Mouse (Mus musculus): ENCODE data around the gene Fam78b. TPM values are rescaled to one million over a fixed set of nuclear protein-coding genes. Genes with fewer than 3 reads are reported as not detected.
A peak's percentile ranks its signal among the peaks of the same experiment; 100 is the strongest.

Gene Fam78b
- polyA plus RNA-seq, 1 experiment from 2014 or later, result 9.0 TPM

DNA sequence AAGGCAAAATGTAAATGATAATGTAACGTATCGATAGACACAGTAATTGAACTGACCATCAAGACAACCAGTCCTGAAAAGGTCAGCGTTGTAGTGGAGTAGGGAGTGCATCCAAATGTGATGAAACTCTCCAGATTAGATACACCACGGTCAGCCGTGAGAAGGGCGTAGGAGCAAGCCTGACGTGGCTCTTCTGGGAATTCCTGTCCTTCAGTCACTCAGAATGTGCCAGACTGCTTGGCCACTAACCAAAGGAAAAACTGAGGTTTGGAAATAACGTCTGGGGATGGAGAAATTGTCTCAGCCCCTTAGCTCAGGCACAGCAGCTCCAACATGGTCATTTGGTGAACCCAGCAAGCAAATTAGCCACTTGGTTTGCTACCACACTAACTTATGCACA, 74.5 kb downstream of the Fam78b start:
- ATAC-seq (ENCODE audit: low FRiP score), result no peak
- H3K36me3 ChIP-seq, result peaks cover 7% of the 10 kb centered on the region
- no peak overlapping the region for H3K27ac ChIP-seq
- no peak overlapping the region for H3K4me2 ChIP-seq
- H3K9me3 ChIP-seq, result no peaks in the 10 kb centered on the region
- H3K4me1 ChIP-seq (replicated peaks), result peaks cover 7% of the 10 kb centered on the region; the same call in 1 of the 2 replicates
- H3K9ac ChIP-seq, result no peak overlapping the region
- no peaks in the 10 kb centered on the region for H3K27me3 ChIP-seq
- 77% methylated on average over 8 of the region's 8 CpGs for WGBS
- no peak overlapping the region for H3K4me3 ChIP-seq

DNA sequence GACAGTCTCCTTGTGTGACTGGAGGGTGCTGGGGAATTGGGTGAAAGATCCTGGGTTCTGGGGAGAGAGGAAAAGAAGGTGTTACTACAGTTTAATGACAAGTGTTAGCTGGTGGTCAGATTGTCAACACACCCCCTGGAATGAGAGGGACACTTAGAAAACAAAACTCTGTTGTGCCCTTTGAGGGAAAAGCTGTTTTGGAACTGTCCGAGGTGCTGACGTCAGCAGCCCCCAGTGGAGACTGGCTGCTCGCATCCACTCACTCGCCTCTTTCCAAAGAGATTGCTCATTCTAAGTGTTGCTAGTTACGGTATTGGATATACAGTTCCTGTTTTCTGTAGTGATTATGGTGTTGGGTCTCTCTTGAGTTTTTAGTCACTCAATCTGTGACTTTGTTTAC, 78.3 kb downstream of the Fam78b start:
- H3K36me3 ChIP-seq, result peaks cover 7% of the 10 kb centered on the region
- no peaks in the 10 kb centered on the region for H3K27me3 ChIP-seq
- ATAC-seq (ENCODE audit: low FRiP score), result no peak
- H3K4me1 ChIP-seq (replicated peaks), result peaks cover 24% of the 10 kb centered on the region
- no peak overlapping the region for H3K9ac ChIP-seq
- 44% methylated on average over 5 of the region's 5 CpGs for WGBS
- H3K9me3 ChIP-seq, result no peaks in the 10 kb centered on the region
- H3K4me2 ChIP-seq, result no peak overlapping the region
- H3K27ac ChIP-seq, result no peak overlapping the region; the same call in 1 of the 2 replicates
- H3K4me3 ChIP-seq, result no peak overlapping the region

GRCm38 (mm10) chr1:167081946-167082345, 80.7 kb downstream of the Fam78b start:
- no peak overlapping the region for H3K9ac ChIP-seq
- WGBS, result 41% methylated on average over 3 of the region's 3 CpGs
- H3K27ac ChIP-seq, result peak overlapping the region; percentile 85
- peaks cover 7% of the 10 kb centered on the region for H3K36me3 ChIP-seq
- no peaks in the 10 kb centered on the region for H3K27me3 ChIP-seq
- peaks cover 37% of the 10 kb centered on the region for H3K4me1 ChIP-seq (replicated peaks)
- no peak for ATAC-seq (ENCODE audit: low FRiP score)
- no peak overlapping the region for H3K4me2 ChIP-seq
- H3K4me3 ChIP-seq, result no peak overlapping the region
- H3K9me3 ChIP-seq, result no peaks in the 10 kb centered on the region

- Histone ChIP-seq H3K36me3 (peaks cover 7% of the 10 kb centered on the region), H3K4me1 (replicated peaks) (peaks cover 37% of the 10 kb centered on the region), H3K9ac (no peak overlapping the region), H3K4me2 (no peak overlapping the region), H3K27ac (peak overlapping the region; percentile 85), H3K4me3 (no peak overlapping the region), H3K27me3 (no peaks in the 10 kb centered on the region), H3K9me3 (no peaks in the 10 kb centered on the region)
- 4% methylated on average over 4 of the region's 4 CpGs for WGBS
- peak; percentile 72 for ATAC-seq (ENCODE audit: low FRiP score)
Observed at GRCm38 (mm10) chr1:167082506-167083100, 81.4 kb downstream of the Fam78b start.

- Histone ChIP-seq H3K27ac (peak overlapping the region; percentile 85), H3K4me3 (no peak overlapping the region), H3K9ac (no peak overlapping the region), H3K36me3 (peaks cover 11% of the 10 kb centered on the region), H3K27me3 (no peaks in the 10 kb centered on the region), H3K9me3 (no peaks in the 10 kb centered on the region), H3K4me2 (no peak overlapping the region), H3K4me1 (replicated peaks) (peaks cover 37% of the 10 kb centered on the region)
- 33% methylated on average over 2 of the region's 2 CpGs for WGBS
- ATAC-seq (ENCODE audit: low FRiP score), result no peak
Observed at GRCm38 (mm10) chr1:167083181-167083580, 82.0 kb downstream of the Fam78b start.

DNA sequence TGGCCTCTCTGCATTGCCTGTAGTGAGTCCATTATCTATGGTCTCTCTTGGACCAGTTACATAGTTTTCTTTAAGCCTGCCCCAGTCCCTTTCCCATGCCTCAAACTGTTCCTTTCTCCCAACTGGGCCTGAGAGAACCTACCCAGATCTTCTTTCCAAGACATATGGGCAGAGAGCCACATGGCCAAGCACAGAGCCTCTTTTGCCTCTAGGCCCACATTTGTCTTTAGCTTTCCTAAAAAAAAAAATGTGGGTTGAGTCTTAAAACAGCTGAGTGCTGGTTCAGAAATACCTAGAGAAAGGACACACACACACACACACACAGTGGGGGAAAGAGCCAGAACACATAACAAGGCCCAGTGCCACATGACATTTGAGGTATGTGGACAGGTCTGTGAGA, 83.1 kb downstream of the Fam78b start:
- no peak for ATAC-seq (ENCODE audit: low FRiP score)
- Histone ChIP-seq H3K27me3 (no peaks in the 10 kb centered on the region), H3K4me1 (replicated peaks) (peaks cover 37% of the 10 kb centered on the region), H3K4me3 (no peak overlapping the region), H3K9ac (no peak overlapping the region), H3K36me3 (peaks cover 14% of the 10 kb centered on the region), H3K27ac (peak overlapping the region; percentile 69), H3K9me3 (no peaks in the 10 kb centered on the region), H3K4me2 (no peak overlapping the region)

GRCm38 (mm10) chr1:167085461-167085860, 84.2 kb downstream of the Fam78b start:
- Histone ChIP-seq H3K27me3 (no peaks in the 10 kb centered on the region), H3K4me1 (replicated peaks) (peaks cover 37% of the 10 kb centered on the region), H3K9me3 (no peaks in the 10 kb centered on the region), H3K36me3 (peaks cover 16% of the 10 kb centered on the region), H3K4me3 (no peak overlapping the region), H3K27ac (peak overlapping the region; percentile 69), H3K4me2 (no peak overlapping the region), H3K9ac (no peak overlapping the region)
- 46% methylated on average over 4 of the region's 4 CpGs for WGBS
- no peak for ATAC-seq (ENCODE audit: low FRiP score)

DNA sequence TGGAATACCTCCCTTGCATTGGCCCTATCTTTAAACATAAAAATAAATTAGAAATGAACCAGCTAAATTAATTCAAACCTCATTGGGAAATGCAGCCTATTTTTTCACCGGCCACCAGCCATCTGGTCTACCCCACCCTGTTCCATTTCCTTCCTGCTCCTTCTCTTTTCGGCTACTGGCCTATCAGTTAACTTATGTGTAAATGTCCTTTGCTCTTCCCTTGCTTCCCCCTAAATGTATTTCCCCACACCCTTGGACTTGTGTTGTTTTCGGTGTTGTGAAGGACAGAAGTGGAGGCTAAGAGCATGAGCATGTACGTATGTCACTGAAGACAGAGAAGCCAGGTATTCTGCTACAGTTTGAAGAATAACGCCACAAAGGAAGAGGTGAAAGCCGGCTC, 89.2 kb downstream of the Fam78b start:
- H3K36me3 ChIP-seq, result peaks cover 16% of the 10 kb centered on the region
- no peak overlapping the region for H3K9ac ChIP-seq
- no peak overlapping the region for H3K4me2 ChIP-seq
- ATAC-seq (ENCODE audit: low FRiP score), result no peak
- H3K27me3 ChIP-seq, result no peaks in the 10 kb centered on the region
- 98% methylated on average over 6 of the region's 6 CpGs for WGBS
- H3K4me1 ChIP-seq (replicated peaks), result peaks cover 3% of the 10 kb centered on the region
- no peak overlapping the region for H3K4me3 ChIP-seq
- no peaks in the 10 kb centered on the region for H3K9me3 ChIP-seq
- no peak overlapping the region for H3K27ac ChIP-seq

DNA sequence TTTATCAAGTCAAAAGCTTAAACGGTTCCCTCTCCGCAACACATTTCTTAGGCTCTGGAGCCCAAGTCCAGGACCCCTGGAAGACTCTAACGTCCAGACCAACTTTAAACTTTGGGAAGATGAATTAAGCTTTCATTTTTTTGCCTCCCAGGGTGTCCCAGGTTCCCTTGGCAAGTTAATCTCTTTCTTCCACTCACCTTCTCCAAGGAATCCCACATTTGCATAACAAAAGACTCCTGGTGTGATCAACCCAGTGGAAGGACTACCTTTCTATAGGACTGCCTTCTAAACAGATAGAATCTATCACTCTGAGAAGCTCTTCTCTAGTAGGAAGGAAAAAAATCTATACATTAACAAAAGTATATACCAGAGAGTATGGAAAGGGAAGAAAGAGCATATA, 92.3 kb downstream of the Fam78b start:
- no peak for ATAC-seq (ENCODE audit: low FRiP score)
- WGBS, result 54% methylated on average over 3 of the region's 3 CpGs

GRCm38 (mm10) chr1:167094589-167095148, 93.5 kb downstream of the Fam78b start:
- Histone ChIP-seq H3K36me3 (no peaks in the 10 kb centered on the region), H3K4me3 (no peak overlapping the region), H3K4me1 (replicated peaks) (no peaks in the 10 kb centered on the region), H3K27ac (no peak overlapping the region), H3K9ac (no peak overlapping the region), H3K4me2 (no peak overlapping the region), H3K9me3 (no peaks in the 10 kb centered on the region), H3K27me3 (no peaks in the 10 kb centered on the region)
- ATAC-seq (ENCODE audit: low FRiP score), result no peak
- WGBS, result 82% methylated on average over 10 of the region's 10 CpGs

More for the DNA sequence above, 92.3 kb downstream of the Fam78b start:
- Histone ChIP-seq H3K27ac (no peak overlapping the region), H3K4me3 (no peak overlapping the region), H3K9me3 (no peaks in the 10 kb centered on the region), H3K27me3 (no peaks in the 10 kb centered on the region), H3K4me2 (no peak overlapping the region), H3K9ac (no peak overlapping the region), H3K4me1 (replicated peaks) (no peaks in the 10 kb centered on the region), H3K36me3 (peaks cover 9% of the 10 kb centered on the region; the same call in 1 of the 2 replicates)

DNA sequence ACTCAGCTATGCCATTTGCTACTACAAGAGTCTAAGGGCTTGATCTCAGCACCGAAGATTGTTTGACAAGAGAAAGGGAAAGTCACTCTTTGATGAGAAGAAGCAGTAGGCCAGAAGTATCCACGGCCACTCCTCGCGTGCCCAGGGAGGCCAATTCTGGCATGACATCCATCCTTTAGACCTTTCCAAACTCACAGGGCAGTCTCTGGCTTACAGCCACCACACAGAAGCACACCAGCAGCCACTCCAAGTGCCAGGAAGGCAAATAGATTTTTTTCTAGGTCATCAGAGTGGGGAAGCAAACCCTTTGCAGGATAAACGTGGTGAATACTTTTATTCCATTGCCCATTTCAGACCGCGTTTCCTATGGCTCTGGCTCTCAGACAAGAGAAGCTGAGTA, 97.5 kb downstream of the Fam78b start:
- no peak overlapping the region for H3K4me3 ChIP-seq
- no peaks in the 10 kb centered on the region for H3K36me3 ChIP-seq
- ATAC-seq (ENCODE audit: low FRiP score), result no peak
- H3K9me3 ChIP-seq, result no peaks in the 10 kb centered on the region
- H3K4me2 ChIP-seq, result no peak overlapping the region
- H3K27me3 ChIP-seq, result no peaks in the 10 kb centered on the region
- no peaks in the 10 kb centered on the region for H3K4me1 ChIP-seq (replicated peaks)
- 85% methylated on average over 7 of the region's 7 CpGs for WGBS
- H3K9ac ChIP-seq, result no peak overlapping the region
- H3K27ac ChIP-seq, result no peak overlapping the region

- no peak overlapping the region for H3K9ac ChIP-seq
- no peak overlapping the region for H3K4me3 ChIP-seq
- no peak overlapping the region for H3K27ac ChIP-seq
- H3K27me3 ChIP-seq, result no peaks in the 10 kb centered on the region
- 88% methylated on average over 8 of the region's 8 CpGs for WGBS
- no peaks in the 10 kb centered on the region for H3K36me3 ChIP-seq
- peaks cover 12% of the 10 kb centered on the region for H3K4me1 ChIP-seq (replicated peaks)
- no peak overlapping the region for H3K4me2 ChIP-seq
- no peaks in the 10 kb centered on the region for H3K9me3 ChIP-seq
- no peak for ATAC-seq (ENCODE audit: low FRiP score)
Observed at GRCm38 (mm10) chr1:167102046-167102445, 100.8 kb downstream of the Fam78b start.

GRCm38 (mm10) chr1:167102566-167102965, 101.3 kb downstream of the Fam78b start:
- Histone ChIP-seq H3K4me2 (no peak overlapping the region), H3K27me3 (no peaks in the 10 kb centered on the region), H3K27ac (no peak overlapping the region), H3K9me3 (no peaks in the 10 kb centered on the region), H3K9ac (no peak overlapping the region), H3K4me1 (replicated peaks) (peaks cover 12% of the 10 kb centered on the region), H3K4me3 (no peak overlapping the region), H3K36me3 (no peaks in the 10 kb centered on the region)
- WGBS, result 81% methylated on average over 9 of the region's 9 CpGs
- no peak for ATAC-seq (ENCODE audit: low FRiP score)
